Mouse (Mus musculus): ENCODE results near the gene Mtmr4. TPM values are rescaled to one million over a fixed set of nuclear protein-coding genes. Genes with fewer than 3 reads are reported as not detected.

The Mtmr4 gene
- polyA plus RNA-seq, 1 experiment from 2014 or later: 31.5 TPM

GRCm38 (mm10) chr11:87599395-87600089, 7.6 kb downstream of the Mtmr4 start:
- no peak for DNase-seq (ENCODE audit: low spot score)
- WGBS: 88% methylated on average over 13 of the region's 13 CpGs
- Histone ChIP-seq H3K27ac (ENCODE audit: low read depth, low read length) (no peak overlapping the region), H3K27me3 (replicated peaks; ENCODE audit: control insufficient read depth, insufficient read depth, low read length) (no peaks in the 10 kb centered on the region), H3K4me3 (ENCODE audit: low read depth, low read length) (no peak overlapping the region), H3K36me3 (ENCODE audit: control insufficient read depth, insufficient read depth, low read length) (peaks cover 64% of the 10 kb centered on the region), H3K4me1 (replicated peaks; ENCODE audit: control insufficient read depth, insufficient read depth, low read length) (peaks cover 21% of the 10 kb centered on the region), H3K9me3 (ENCODE audit: control insufficient read depth, low read length) (no peaks in the 10 kb centered on the region), H3K4me2 (no peak overlapping the region), H3K9ac (ENCODE audit: low read depth, low read length) (no peak overlapping the region)
- ATAC-seq (replicated peaks; ENCODE audit: low FRiP score): no peak

GRCm38 (mm10) chr11:87600322-87600853, 8.4 kb downstream of the Mtmr4 start:
- WGBS: 93% methylated on average over 10 of the region's 10 CpGs
- Histone ChIP-seq H3K27ac (ENCODE audit: low read depth, low read length) (no peak overlapping the region), H3K4me2 (no peak overlapping the region), H3K9ac (ENCODE audit: low read depth, low read length) (no peak overlapping the region), H3K4me3 (ENCODE audit: low read depth, low read length) (no peak overlapping the region), H3K27me3 (replicated peaks; ENCODE audit: control insufficient read depth, insufficient read depth, low read length) (no peaks in the 10 kb centered on the region), H3K4me1 (replicated peaks; ENCODE audit: control insufficient read depth, insufficient read depth, low read length) (peaks cover 14% of the 10 kb centered on the region), H3K9me3 (ENCODE audit: control insufficient read depth, low read length) (no peaks in the 10 kb centered on the region), H3K36me3 (ENCODE audit: control insufficient read depth, insufficient read depth, low read length) (peaks cover 72% of the 10 kb centered on the region)
- no peak for DNase-seq (ENCODE audit: low spot score)
- no peak for ATAC-seq (replicated peaks; ENCODE audit: low FRiP score)

- no peak overlapping the region for H3K9ac ChIP-seq (ENCODE audit: low read depth, low read length)
- DNase-seq (ENCODE audit: low spot score) (no peak), ATAC-seq (replicated peaks; ENCODE audit: low FRiP score) (no peak)
- no peaks in the 10 kb centered on the region for H3K4me1 ChIP-seq (replicated peaks; ENCODE audit: control insufficient read depth, insufficient read depth, low read length)
- no peaks in the 10 kb centered on the region for H3K27me3 ChIP-seq (replicated peaks; ENCODE audit: control insufficient read depth, insufficient read depth, low read length)
- 92% methylated on average over 9 of the region's 9 CpGs for WGBS
- H3K9me3 ChIP-seq (ENCODE audit: control insufficient read depth, low read length): no peaks in the 10 kb centered on the region
- H3K4me2 ChIP-seq: no peak overlapping the region
- no peak overlapping the region for H3K27ac ChIP-seq (ENCODE audit: low read depth, low read length)
- no peak overlapping the region for H3K4me3 ChIP-seq (ENCODE audit: low read depth, low read length)
- H3K36me3 ChIP-seq (ENCODE audit: control insufficient read depth, insufficient read depth, low read length): peaks cover 80% of the 10 kb centered on the region
Observed at GRCm38 (mm10) chr11:87602234-87602633, 10.3 kb downstream of the Mtmr4 start.

- Histone ChIP-seq H3K4me3 (ENCODE audit: low read depth, low read length) (no peak overlapping the region), H3K9me3 (ENCODE audit: control insufficient read depth, low read length) (no peaks in the 10 kb centered on the region), H3K4me2 (no peak overlapping the region), H3K27me3 (replicated peaks; ENCODE audit: control insufficient read depth, insufficient read depth, low read length) (no peaks in the 10 kb centered on the region), H3K9ac (ENCODE audit: low read depth, low read length) (no peak overlapping the region), H3K27ac (ENCODE audit: low read depth, low read length) (no peak overlapping the region), H3K4me1 (replicated peaks; ENCODE audit: control insufficient read depth, insufficient read depth, low read length) (no peaks in the 10 kb centered on the region), H3K36me3 (ENCODE audit: control insufficient read depth, insufficient read depth, low read length) (peaks cover 79% of the 10 kb centered on the region)
- 93% methylated on average over 2 of the region's 2 CpGs for WGBS
- DNase-seq (ENCODE audit: low spot score) (no peak), ATAC-seq (replicated peaks; ENCODE audit: low FRiP score) (no peak)
Observed at GRCm38 (mm10) chr11:87603571-87603970, 11.6 kb downstream of the Mtmr4 start.

- Histone ChIP-seq H3K9ac (ENCODE audit: low read depth, low read length) (no peak overlapping the region), H3K4me2 (no peak overlapping the region), H3K27me3 (replicated peaks; ENCODE audit: control insufficient read depth, insufficient read depth, low read length) (no peaks in the 10 kb centered on the region), H3K4me3 (ENCODE audit: low read depth, low read length) (no peak overlapping the region), H3K36me3 (ENCODE audit: control insufficient read depth, insufficient read depth, low read length) (peaks cover 62% of the 10 kb centered on the region), H3K9me3 (ENCODE audit: control insufficient read depth, low read length) (no peaks in the 10 kb centered on the region), H3K4me1 (replicated peaks; ENCODE audit: control insufficient read depth, insufficient read depth, low read length) (no peaks in the 10 kb centered on the region), H3K27ac (ENCODE audit: low read depth, low read length) (no peak overlapping the region)
- WGBS: 86% methylated on average over 7 of the region's 7 CpGs
- ATAC-seq (replicated peaks; ENCODE audit: low FRiP score): no peak
- DNase-seq (ENCODE audit: low spot score): no peak
Observed at GRCm38 (mm10) chr11:87609264-87609663, 17.3 kb downstream of the Mtmr4 start.

- WGBS: 91% methylated on average over 9 of the region's 9 CpGs
- Histone ChIP-seq H3K4me3 (ENCODE audit: low read depth, low read length) (no peak overlapping the region), H3K4me1 (replicated peaks; ENCODE audit: control insufficient read depth, insufficient read depth, low read length) (no peaks in the 10 kb centered on the region), H3K36me3 (ENCODE audit: control insufficient read depth, insufficient read depth, low read length) (peaks cover 64% of the 10 kb centered on the region), H3K9ac (ENCODE audit: low read depth, low read length) (no peak overlapping the region), H3K4me2 (no peak overlapping the region), H3K9me3 (ENCODE audit: control insufficient read depth, low read length) (no peaks in the 10 kb centered on the region), H3K27me3 (replicated peaks; ENCODE audit: control insufficient read depth, insufficient read depth, low read length) (no peaks in the 10 kb centered on the region), H3K27ac (ENCODE audit: low read depth, low read length) (no peak overlapping the region)
- ATAC-seq (replicated peaks; ENCODE audit: low FRiP score) (no peak), DNase-seq (ENCODE audit: low spot score) (no peak)
Observed at GRCm38 (mm10) chr11:87611547-87611946, 19.6 kb downstream of the Mtmr4 start.

GRCm38 (mm10) chr11:87613972-87614371, 22.0 kb downstream of the Mtmr4 start:
- no peaks in the 10 kb centered on the region for H3K4me1 ChIP-seq (replicated peaks; ENCODE audit: control insufficient read depth, insufficient read depth, low read length)
- H3K9me3 ChIP-seq (ENCODE audit: control insufficient read depth, low read length): 0 out of 2 replicates have a peak, but pooled peaks cover 2% of the 10 kb centered on the region
- 88% methylated on average over 7 of the region's 7 CpGs for WGBS
- DNase-seq (ENCODE audit: low spot score) (no peak), ATAC-seq (replicated peaks; ENCODE audit: low FRiP score) (no peak)
- no peak overlapping the region for H3K4me3 ChIP-seq (ENCODE audit: low read depth, low read length)
- H3K27ac ChIP-seq (ENCODE audit: low read depth, low read length): no peak overlapping the region
- no peak overlapping the region for H3K9ac ChIP-seq (ENCODE audit: low read depth, low read length)
- H3K4me2 ChIP-seq: no peak overlapping the region
- no peaks in the 10 kb centered on the region for H3K27me3 ChIP-seq (replicated peaks; ENCODE audit: control insufficient read depth, insufficient read depth, low read length)
- H3K36me3 ChIP-seq (ENCODE audit: control insufficient read depth, insufficient read depth, low read length): peaks cover 65% of the 10 kb centered on the region

GRCm38 (mm10) chr11:87615551-87615950, 23.6 kb downstream of the Mtmr4 start:
- H3K4me3 ChIP-seq (ENCODE audit: low read depth, low read length): no peak overlapping the region
- no peaks in the 10 kb centered on the region for H3K4me1 ChIP-seq (replicated peaks; ENCODE audit: control insufficient read depth, insufficient read depth, low read length)
- H3K9me3 ChIP-seq (ENCODE audit: control insufficient read depth, low read length): 0 out of 2 replicates have a peak, but pooled peaks cover 2% of the 10 kb centered on the region
- H3K27ac ChIP-seq (ENCODE audit: low read depth, low read length): no peak overlapping the region
- 89% methylated on average over 5 of the region's 5 CpGs for WGBS
- H3K36me3 ChIP-seq (ENCODE audit: control insufficient read depth, insufficient read depth, low read length): peaks cover 61% of the 10 kb centered on the region
- ATAC-seq (replicated peaks; ENCODE audit: low FRiP score): no peak
- no peaks in the 10 kb centered on the region for H3K27me3 ChIP-seq (replicated peaks; ENCODE audit: control insufficient read depth, insufficient read depth, low read length)
- H3K4me2 ChIP-seq: no peak overlapping the region
- H3K9ac ChIP-seq (ENCODE audit: low read depth, low read length): no peak overlapping the region
- DNase-seq (ENCODE audit: low spot score): no peak

GRCm38 (mm10) chr11:87615952-87616351, 24.0 kb downstream of the Mtmr4 start:
- no peak overlapping the region for H3K4me2 ChIP-seq
- DNase-seq (ENCODE audit: low spot score) (no peak), ATAC-seq (replicated peaks; ENCODE audit: low FRiP score) (no peak)
- H3K36me3 ChIP-seq (ENCODE audit: control insufficient read depth, insufficient read depth, low read length): peaks cover 59% of the 10 kb centered on the region
- H3K4me3 ChIP-seq (ENCODE audit: low read depth, low read length): no peak overlapping the region
- H3K9me3 ChIP-seq (ENCODE audit: control insufficient read depth, low read length): 0 out of 2 replicates have a peak, but pooled peaks cover 2% of the 10 kb centered on the region
- no peaks in the 10 kb centered on the region for H3K4me1 ChIP-seq (replicated peaks; ENCODE audit: control insufficient read depth, insufficient read depth, low read length)
- H3K9ac ChIP-seq (ENCODE audit: low read depth, low read length): no peak overlapping the region
- 88% methylated on average over 2 of the region's 2 CpGs for WGBS
- no peaks in the 10 kb centered on the region for H3K27me3 ChIP-seq (replicated peaks; ENCODE audit: control insufficient read depth, insufficient read depth, low read length)
- no peak overlapping the region for H3K27ac ChIP-seq (ENCODE audit: low read depth, low read length)
